Mouse (Mus musculus): ENCODE results near the gene Gpr39. TPM values are rescaled to one million over a fixed set of nuclear protein-coding genes. Genes with fewer than 3 reads are reported as not detected.

Gpr39 gene
- polyA plus RNA-seq, 1 experiment from 2014 or later: 1.0 TPM

Other genes starting within 250 kb of the Gpr39 start
- 310 and 348 TPM in 2 replicates for gene Actr3, start 241.3 kb upstream of the Gpr39 start, polyA plus RNA-seq (2015; fragmentation: Nextera tagmentation; extraction: Ambion mirVana)
- 93.2 and 97.2 TPM in 2 replicates for gene Slc35f5, start 116.4 kb upstream of the Gpr39 start, polyA plus RNA-seq (2015; fragmentation: Nextera tagmentation; extraction: Ambion mirVana)
- 2.1 and 3.1 TPM in 2 replicates for gene Lypd1, start 236.1 kb downstream of the Gpr39 start, polyA plus RNA-seq (2015; fragmentation: Nextera tagmentation; extraction: Ambion mirVana)